Mouse (Mus musculus) lung, adult 2 months (tissue): ENCODE data around the gene Mpv17l.

Experiments
- CTCF ChIP-seq: fragments of 200-500 bp; IDR thresholded peaks from 2 replicates; pipeline ENCODE4 v1.5.1; 2011; ENCODE audit warnings: mild to moderate bottlenecking, low read length, control low read depth; ENCODE audit not compliant: insufficient read depth
- POLR2A ChIP-seq: fragments of 200-500 bp; IDR thresholded peaks from 2 replicates; pipeline ENCODE4 v1.6.1; 2011; ENCODE audit warnings: low read depth, mild to moderate bottlenecking, control low read depth, low read length, borderline replicate concordance; ENCODE audit errors: extremely low read depth

- TF ChIP-seq POLR2A: no peak
- TF ChIP-seq CTCF: no peak
These were observed 41.8 kb downstream of the Mpv17l start for GRCm38 (mm10) chr16:13944752-13945151.
